Mouse (Mus musculus) cerebellum, adult 2 months (tissue): ENCODE results near the gene Dhdh.

ENCODE experiments used
- CTCF ChIP-seq: fragments of 200-500 bp; IDR thresholded peaks from 2 replicates; pipeline ENCODE4 v1.5.1; 2011; ENCODE audit warnings: low read depth, mild to moderate bottlenecking, control low read depth, low read length, moderate library complexity, borderline replicate concordance; ENCODE audit not compliant: insufficient read depth
- POLR2A ChIP-seq: fragments of 200-500 bp; IDR thresholded peaks from 2 replicates; pipeline ENCODE4 v1.6.1; 2011; ENCODE audit warnings: low read length, control low read depth, borderline replicate concordance; ENCODE audit not compliant: insufficient read depth

DNA sequence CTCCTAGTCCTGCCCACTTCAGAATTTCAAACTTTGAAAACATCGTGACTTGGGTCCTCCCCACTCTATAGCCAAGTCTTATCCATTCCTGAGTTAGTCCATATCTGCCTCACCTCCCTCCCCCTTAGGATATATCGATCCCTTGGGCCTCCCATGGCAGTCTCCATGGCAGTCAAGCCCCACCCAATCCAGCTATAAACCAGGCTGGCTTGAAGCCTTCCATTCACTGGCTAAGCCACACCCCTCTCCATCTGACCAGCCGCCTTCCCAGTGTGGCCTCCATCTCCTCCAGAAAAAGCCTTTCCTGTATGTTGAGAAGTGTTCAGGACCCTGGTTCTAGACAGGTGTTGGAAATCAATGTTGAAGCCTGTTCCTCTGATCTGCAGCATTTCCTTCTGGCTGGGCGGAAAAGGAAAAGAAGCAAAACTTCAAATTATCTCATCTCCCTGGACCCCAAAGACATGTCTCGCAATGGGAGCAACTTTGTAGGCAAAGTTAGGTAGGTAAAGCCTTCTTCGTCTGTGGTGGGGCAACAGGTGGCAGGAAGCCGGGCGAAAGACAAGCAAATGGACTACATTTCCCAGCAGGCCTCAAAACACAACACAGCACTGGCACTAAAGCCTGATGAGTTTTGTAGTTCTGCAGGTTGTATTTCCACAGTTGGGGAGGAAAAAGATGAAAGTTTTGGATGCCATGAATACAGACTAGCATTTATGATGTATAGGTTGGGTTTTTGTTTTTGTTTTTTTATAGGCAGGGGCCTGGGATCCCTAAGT is 30.9 kb upstream of the Dhdh start:
- TF ChIP-seq POLR2A, result no peak
- TF ChIP-seq CTCF, result no peak
